Mouse (Mus musculus) small intestine, adult 2 months (tissue): Measurements from ENCODE around the gene Selenon. TPM values are rescaled to one million over a fixed set of nuclear protein-coding genes. Genes with fewer than 3 reads are reported as not detected.
A peak's percentile ranks its signal among the peaks of the same experiment; 100 is the strongest.

Experiments
- H3K27ac ChIP-seq: fragments of 200-500 bp; 2 replicates; pipeline ENCODE4 v1.5.1; 2012; ENCODE audit warnings: low read depth, low read length, control low read depth, inconsistent platforms; ENCODE audit not compliant: insufficient read depth
- H3K27me3 ChIP-seq: fragments of 200-500 bp; 2 replicates; pipeline ENCODE4 v1.6.1; 2012; ENCODE audit warnings: mild to moderate bottlenecking, moderate library complexity, low read length, inconsistent platforms; ENCODE audit not compliant: control insufficient read depth, insufficient read depth
- H3K36me3 ChIP-seq: fragments of 200-500 bp; 2 replicates; pipeline ENCODE4 v1.6.1; 2012; ENCODE audit warnings: mild to moderate bottlenecking, low read length, control low read depth, inconsistent platforms; ENCODE audit not compliant: control insufficient read depth, insufficient read depth
- H3K4me1 ChIP-seq: fragments of 200-500 bp; 2 replicates; pipeline ENCODE4 v1.6.1; 2012; ENCODE audit warnings: low read length, inconsistent platforms, mixed read lengths; ENCODE audit not compliant: control insufficient read depth, insufficient read depth, insufficient read length
- H3K4me3 ChIP-seq: fragments of 200-500 bp; 2 replicates; pipeline ENCODE4 v1.5.1; 2012; ENCODE audit warnings: low read depth, mild to moderate bottlenecking, control low read depth, inconsistent platforms, low read length, moderate library complexity
- CTCF ChIP-seq: fragments of 200-500 bp; IDR thresholded peaks from 2 replicates; pipeline ENCODE4 v1.5.1; 2012; ENCODE audit warnings: low read depth, mild to moderate bottlenecking, control low read depth, inconsistent platforms, low read length, moderate library complexity, mixed read lengths; ENCODE audit not compliant: insufficient replicate concordance, insufficient read length; ENCODE audit errors: extremely low read depth
- POLR2A ChIP-seq: fragments of 200-500 bp; IDR thresholded peaks from 2 replicates; pipeline ENCODE4 v1.6.1; 2012; ENCODE audit warnings: low read depth, mild to moderate bottlenecking, control low read depth, inconsistent platforms, low read length, moderate library complexity
- WGBS: fragments of 180-500 bp; shearing (Covaris S2); methylation state at CpG from one replicate; pipeline ENCODE4 v1.1.7; 2018; 5-methylcytosine and 5-hydroxymethylcytosine counted together
- polyA plus RNA-seq: library from polyadenylated mRNA; depleted of rRNA; stranded (reverse); fragments of >200 nt; gene quantifications from 2 replicates; pipeline ENCODE4 v1.2.3, GENCODE M21; 2012

The Selenon gene
- polyA plus RNA-seq, 1 experiment, result 4.8 TPM

GRCm38 (mm10) chr4:134555956-134556580, 4.1 kb upstream of the Selenon start:
- no peak overlapping the region for H3K27ac ChIP-seq
- H3K27me3 ChIP-seq, result peaks cover 5% of the 10 kb centered on the region; the same call in 1 of the 2 replicates
- peak; percentile 24; the same call in 1 of the 2 replicates for TF ChIP-seq CTCF
- TF ChIP-seq POLR2A, result no peak
- WGBS, result 69% methylated on average over 8 of the region's 8 CpGs
- H3K4me1 ChIP-seq, result peaks cover 6% of the 10 kb centered on the region; the same call in 1 of the 2 replicates
- H3K36me3 ChIP-seq, result no peaks in the 10 kb centered on the region
- H3K4me3 ChIP-seq, result no peak overlapping the region

GRCm38 (mm10) chr4:134553631-134554030, 1.7 kb upstream of the Selenon start:
- peaks cover 5% of the 10 kb centered on the region; the same call in 1 of the 2 replicates for H3K27me3 ChIP-seq
- TF ChIP-seq CTCF (no peak), POLR2A (no peak)
- H3K36me3 ChIP-seq, result no peaks in the 10 kb centered on the region
- H3K4me3 ChIP-seq, result no peak overlapping the region
- H3K4me1 ChIP-seq, result peaks cover 6% of the 10 kb centered on the region; the same call in 1 of the 2 replicates
- WGBS, result 97% methylated on average over 1 of the region's 1 CpGs
- H3K27ac ChIP-seq, result no peak overlapping the region

GRCm38 (mm10) chr4:134549899-134550298, 2.1 kb downstream of the Selenon start:
- WGBS, result 98% methylated on average over 8 of the region's 8 CpGs
- Histone ChIP-seq H3K36me3 (no peaks in the 10 kb centered on the region), H3K4me3 (no peak overlapping the region), H3K4me1 (peaks cover 8% of the 10 kb centered on the region), H3K27me3 (peaks cover 5% of the 10 kb centered on the region; the same call in 1 of the 2 replicates), H3K27ac (no peak overlapping the region)
- TF ChIP-seq CTCF, result no peak
- TF ChIP-seq POLR2A, result no peak

GRCm38 (mm10) chr4:134548169-134548938, 3.6 kb downstream of the Selenon start:
- Histone ChIP-seq H3K4me1 (peaks cover 6% of the 10 kb centered on the region), H3K36me3 (no peaks in the 10 kb centered on the region), H3K27me3 (peaks cover 5% of the 10 kb centered on the region; the same call in 1 of the 2 replicates), H3K27ac (no peak overlapping the region), H3K4me3 (no peak overlapping the region)
- TF ChIP-seq POLR2A (no peak), CTCF (no peak)
- WGBS, result 69% methylated on average over 18 of the region's 18 CpGs

- no peak overlapping the region for H3K27ac ChIP-seq
- no peaks in the 10 kb centered on the region for H3K36me3 ChIP-seq
These were observed 4.9 kb downstream of the Selenon start for GRCm38 (mm10) chr4:134546814-134547705.

GRCm38 (mm10) chr4:134543261-134543660, 8.7 kb downstream of the Selenon start:
- H3K27me3 ChIP-seq, result no peaks in the 10 kb centered on the region
- 3% methylated on average over 5 of the region's 5 CpGs for WGBS
- TF ChIP-seq POLR2A (no peak), CTCF (peak; percentile 96)
- no peak overlapping the region for H3K4me3 ChIP-seq
- H3K36me3 ChIP-seq, result no peaks in the 10 kb centered on the region
- H3K27ac ChIP-seq, result no peak overlapping the region
- H3K4me1 ChIP-seq, result peaks cover 6% of the 10 kb centered on the region

More at GRCm38 (mm10) chr4:134546814-134547705, 4.9 kb downstream of the Selenon start:
- 38% methylated on average over 9 of the region's 9 CpGs for WGBS
- Histone ChIP-seq H3K4me3 (peak overlapping the region; percentile 4), H3K4me1 (peaks cover 6% of the 10 kb centered on the region), H3K27me3 (peaks cover 4% of the 10 kb centered on the region; the same call in 1 of the 2 replicates)
- no peak for TF ChIP-seq POLR2A
- TF ChIP-seq CTCF, result no peak
